Mouse (Mus musculus) embryonic facial prominence, embryonic 11.5 days (tissue): ENCODE results near the gene Slit3. TPM values are rescaled to one million over a fixed set of nuclear protein-coding genes. Genes with fewer than 3 reads are reported as not detected.
A peak's percentile ranks its signal among the peaks of the same experiment; 100 is the strongest.

Source experiments
- ATAC-seq: fragments of 200-750 bp; cut with Nextera tagmentation; replicated peaks from 2 replicates; pipeline ENCODE4 v1.8.0; 2017; ENCODE audit warnings: low read depth; ENCODE audit not compliant: insufficient number of reproducible peaks, low FRiP score, low TSS enrichment
- DNase-seq: peaks from one replicate; pipeline ENCODE4 v3.0.0-alpha.2; 2015; ENCODE audit warnings: low spot score
- H3K27ac ChIP-seq: fragments of 300-500 bp; sonication (generic); replicated peaks from 2 replicates; pipeline ENCODE4 v1.5.1; 2014; ENCODE audit warnings: mild to moderate bottlenecking, low read depth, low read length, control low read depth
- H3K27me3 ChIP-seq: fragments of 300-500 bp; sonication (generic); 2 replicates; pipeline ENCODE4 v1.6.1; 2014; ENCODE audit warnings: mild to moderate bottlenecking, low read length, moderate library complexity, mixed read lengths; ENCODE audit not compliant: control insufficient read depth, insufficient read depth
- H3K36me3 ChIP-seq: fragments of 300-500 bp; sonication (generic); replicated peaks from 2 replicates; pipeline ENCODE4 v1.6.1; 2014; ENCODE audit warnings: low read depth, mild to moderate bottlenecking, low read length, moderate library complexity, mixed read lengths; ENCODE audit not compliant: control insufficient read depth, insufficient read depth
- H3K4me1 ChIP-seq: fragments of 300-500 bp; sonication (generic); 2 replicates; pipeline ENCODE4 v1.6.1; 2014; ENCODE audit warnings: low read length, mixed read lengths; ENCODE audit not compliant: control insufficient read depth, insufficient read depth
- H3K4me2 ChIP-seq: fragments of 300-500 bp; sonication (generic); 2 replicates; pipeline ENCODE4 v1.6.1; 2014; ENCODE audit warnings: low read depth, mild to moderate bottlenecking, control low read depth, low read length, moderate library complexity
- H3K4me3 ChIP-seq: fragments of 300-500 bp; sonication (generic); 2 replicates; pipeline ENCODE4 v1.5.1; 2014; ENCODE audit warnings: low read depth, low read length, control low read depth
- H3K9ac ChIP-seq: fragments of 300-500 bp; sonication (generic); replicated peaks from 2 replicates; pipeline ENCODE4 v1.6.1; 2014; ENCODE audit warnings: mild to moderate bottlenecking, control low read depth, low read length
- H3K9me3 ChIP-seq: fragments of 300-500 bp; sonication (generic); replicated peaks from 2 replicates; pipeline ENCODE4 v1.6.1; 2016; ENCODE audit warnings: mild to moderate bottlenecking, low read length, inconsistent platforms, mixed read lengths; ENCODE audit not compliant: control insufficient read depth
- WGBS: fragments of 180-500 bp; shearing (Covaris S2); extraction: QIAGEN DNeasy Blood & Tissue Kit; methylation state at CpG from one replicate; pipeline ENCODE4 v1.1.7; 2014; 5-methylcytosine and 5-hydroxymethylcytosine counted together
- microRNA counts: library from miRNA; unstranded; fragments of <30 nt; microRNA quantifications from one replicate; lab custom pipeline; 2016
- microRNA-seq: library from miRNA; unstranded; fragments of <30 nt; microRNA quantifications from one replicate; pipeline ENCODE4, GENCODE M21; 2016; ENCODE audit warnings: borderline number of aligned reads
- polyA plus RNA-seq: library from polyadenylated mRNA; unstranded; fragments of >200 nt; fragmentation: Nextera tagmentation; extraction: Ambion mirVana; gene quantifications from 2 replicates; pipeline ENCODE4 v1.2.1, GENCODE M21; 2014

Gene Slit3
- polyA plus RNA-seq, 1 experiment from 2014 or later = 10.5 TPM

DNA sequence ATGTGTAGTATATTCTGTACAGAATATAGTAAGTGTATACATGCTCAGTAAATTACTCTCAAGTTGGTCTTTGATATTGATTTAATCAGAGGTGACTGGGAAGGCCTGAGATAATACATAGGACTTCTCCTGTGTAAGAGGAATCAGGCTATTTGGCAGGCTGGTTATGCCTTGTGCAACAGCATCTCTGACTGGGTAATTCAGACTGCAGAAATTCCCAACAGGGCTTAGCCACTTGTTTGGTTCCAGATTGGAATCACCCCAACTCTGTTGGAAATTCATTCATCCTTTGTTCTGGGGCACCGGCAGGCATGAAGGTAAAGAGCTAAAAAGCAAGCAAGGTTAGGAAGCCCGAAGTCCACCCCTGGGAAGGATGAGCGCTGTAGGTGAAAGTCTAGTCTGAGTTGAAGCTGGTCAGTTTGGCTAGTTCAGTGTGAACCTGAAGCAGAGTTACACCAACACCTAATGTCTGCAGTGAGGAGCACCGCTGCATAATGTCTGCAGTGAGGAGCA, 633.9 kb downstream of the Slit3 start:
- Histone ChIP-seq H3K36me3 (no peaks in the 10 kb centered on the region), H3K9me3 (no peaks in the 10 kb centered on the region), H3K27ac (no peak overlapping the region), H3K9ac (no peak overlapping the region), H3K27me3 (no peaks in the 10 kb centered on the region), H3K4me2 (no peak overlapping the region), H3K4me3 (no peak overlapping the region), H3K4me1 (no peaks in the 10 kb centered on the region)
- no peak for ATAC-seq
- 86% methylated on average over 4 of the region's 4 CpGs for WGBS
- DNase-seq = no peak

- no peak overlapping the region for H3K4me3 ChIP-seq
- no peak overlapping the region for H3K27ac ChIP-seq
- H3K4me2 ChIP-seq = no peak overlapping the region
- no peaks in the 10 kb centered on the region for H3K4me1 ChIP-seq
- no peaks in the 10 kb centered on the region for H3K27me3 ChIP-seq
- DNase-seq = no peak
- no peaks in the 10 kb centered on the region for H3K36me3 ChIP-seq
- WGBS = 76% methylated on average over 6 of the region's 6 CpGs
- H3K9me3 ChIP-seq = no peaks in the 10 kb centered on the region
- no peak overlapping the region for H3K9ac ChIP-seq
- ATAC-seq = no peak
Observed at GRCm38 (mm10) chr11:35755546-35755945, 634.5 kb downstream of the Slit3 start.

- no peak overlapping the region for H3K9ac ChIP-seq
- no peak for ATAC-seq
- H3K36me3 ChIP-seq = no peaks in the 10 kb centered on the region
Observed at GRCm38 (mm10) chr11:35756411-35757303, 635.6 kb downstream of the Slit3 start.

More at GRCm38 (mm10) chr11:35756411-35757303, 635.6 kb downstream of the Slit3 start:
- Histone ChIP-seq H3K27ac (no peak overlapping the region), H3K27me3 (no peaks in the 10 kb centered on the region), H3K4me2 (no peak overlapping the region), H3K4me1 (no peaks in the 10 kb centered on the region), H3K4me3 (no peak overlapping the region), H3K9me3 (no peaks in the 10 kb centered on the region)
- 84% methylated on average over 11 of the region's 11 CpGs for WGBS
- DNase-seq = no peak

MicroRNAs encoded within 50 kb of the gene (microRNA counts, 519-probe panel; counts per million panel counts)
- microRNA mmu-miR-218 (lab: Ali Mortazavi, UCI) = 4,832 counts per million, percentile 83 among the panel's probes with 10 or more counts

Small RNA genes lying within 50 kb of the gene (microRNA-seq; reads per million reads assigned to microRNA genes)
- gene Mir218-2 = 51.3 reads per million, percentile 33 among the genes with 10 or more reads in this experiment
